Comparison of ENCODE assay signal across 10 mouse cellular contexts in the genomic region with DNA sequence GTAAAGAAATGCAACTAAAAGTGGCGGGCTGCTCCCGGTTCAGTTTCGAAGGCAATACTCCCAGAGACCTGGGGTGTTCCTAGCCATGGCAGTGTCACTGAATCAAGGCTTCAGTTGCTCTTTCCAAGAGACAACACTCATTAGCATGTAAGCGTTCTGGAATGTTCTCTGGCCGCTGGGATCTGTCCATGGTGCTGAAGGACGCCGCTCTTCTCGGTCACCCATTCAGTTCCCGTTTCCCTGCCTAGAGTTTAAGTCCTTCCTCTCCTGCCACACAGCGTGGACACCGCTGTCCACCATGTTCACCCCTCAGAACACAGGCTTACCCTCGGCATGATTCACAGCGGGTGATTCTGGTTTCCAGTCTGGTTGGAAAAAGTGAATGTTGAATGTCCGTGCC.
A peak's percentile ranks its signal among the peaks of the same experiment; 100 is the strongest.
DNase-seq lines count a peak whose midpoint lies in the region; ATAC-seq and TF ChIP-seq lines count a peak whose summit lies in the region.
"Had no signal": no experiment of that assay in that cellular context is flagged by ENCODE, and none has a peak within 500 bp of the region (broad histone marks: within the 10 kb centered on the region; RNA-seq: fewer than 3 reads in every experiment).

No protein-coding gene starts in this region.

- no peaks in the 10 kb centered on the region for H3K27me3 ChIP-seq in liver, postnatal 0 days (ENCODE audit: insufficient read depth, low read length)
- no peaks in the 10 kb centered on the region for H3K27me3 ChIP-seq in stomach, embryonic 15.5 days (replicated peaks)
- H3K27me3 ChIP-seq: embryonic facial prominence, embryonic 13.5 days; megakaryocyte, embryonic 14.5 days had no signal

- no peak overlapping the region for H3K4me2 ChIP-seq in liver, postnatal 0 days (ENCODE audit: low read depth, low read length)
- no peak overlapping the region for H3K4me2 ChIP-seq in stomach, embryonic 15.5 days
- H3K4me2 ChIP-seq: embryonic facial prominence, embryonic 13.5 days had no signal

- H3K9me3 ChIP-seq in liver, postnatal 0 days (ENCODE audit: low read length) = no peaks in the 10 kb centered on the region
- H3K9me3 ChIP-seq in stomach, embryonic 15.5 days = no peaks in the 10 kb centered on the region
- H3K9me3 ChIP-seq: embryonic facial prominence, embryonic 13.5 days had no signal

- ATAC-seq in liver, postnatal 0 days = no peak
- peak; percentile 50; the same call in 1 of the 2 replicates for ATAC-seq in stomach, embryonic 15.5 days (ENCODE audit: insufficient read depth, low FRiP score, low read depth)

- 52% methylated on average over 14 of the region's 14 CpGs for WGBS in liver, postnatal 0 days (ENCODE audit: insufficient replicate concordance)
- 49% methylated on average over 14 of the region's 14 CpGs for WGBS in stomach, embryonic 15.5 days

- H3K4me1 ChIP-seq in liver, postnatal 0 days (ENCODE audit: insufficient read depth) = no peaks in the 10 kb centered on the region
- H3K4me1 ChIP-seq in stomach, embryonic 15.5 days = no peaks in the 10 kb centered on the region
- H3K4me1 ChIP-seq: embryonic facial prominence, embryonic 13.5 days had no signal

- no peaks in the 10 kb centered on the region for H3K36me3 ChIP-seq in liver, postnatal 0 days (replicated peaks; ENCODE audit: insufficient read depth, low read length)
- H3K36me3 ChIP-seq in stomach, embryonic 15.5 days = no peaks in the 10 kb centered on the region
- H3K36me3 ChIP-seq: embryonic facial prominence, embryonic 13.5 days had no signal

- no peak for TF ChIP-seq CTCF in liver, postnatal 0 days (IDR thresholded peaks at IDR 0.05; ENCODE audit: low read depth)

- H3K4me3 ChIP-seq in liver, postnatal 0 days (ENCODE audit: low read depth, low read length) = no peak overlapping the region
- H3K4me3 ChIP-seq in stomach, embryonic 15.5 days (replicated peaks) = no peak overlapping the region
- H3K4me3 ChIP-seq: embryonic facial prominence, embryonic 13.5 days; megakaryocyte, embryonic 14.5 days had no signal

- DNase-seq in spleen, postnatal 10 days (ENCODE audit: low spot score in 2 of 2) = peak; percentile 11 to 58
- no peak for DNase-seq in spleen, postnatal 36 days (ENCODE audit: low spot score in 2 of 2)
- peak; percentile 28 for DNase-seq in c-Kit-positive CD71-positive TER-119-positive erythroid progenitor cells, embryonic 14.5 days (ENCODE audit: low spot score)
- peak; percentile 87 for DNase-seq in heart, postnatal 4 days
- peak; percentile 74 for DNase-seq in liver, postnatal 0 days
- DNase-seq in cerebellum, postnatal 36 days = no peak
- no peak for DNase-seq in frontal cortex, postnatal 14 days (ENCODE audit: low spot score in 2 of 2)

- no peak overlapping the region for H3K9ac ChIP-seq in liver, postnatal 0 days (replicated peaks)
- H3K9ac ChIP-seq in stomach, embryonic 15.5 days = no peak overlapping the region
- H3K9ac ChIP-seq: embryonic facial prominence, embryonic 13.5 days had no signal

- no peak for TF ChIP-seq EP300 in liver, postnatal 0 days (IDR thresholded peaks at IDR 0.05; ENCODE audit: low read depth)

- H3K27ac ChIP-seq in liver, postnatal 0 days (ENCODE audit: low read depth) = no peak overlapping the region
- H3K27ac ChIP-seq in stomach, embryonic 15.5 days = no peak overlapping the region
- H3K27ac ChIP-seq: embryonic facial prominence, embryonic 13.5 days had no signal

Comparison
In these comparisons a context has a peak if more than half of its experiments do, and no peak if none do; other contexts are left out.
1. DNase-seq: peak in spleen, postnatal 10 days (2 of 2), c-Kit-positive CD71-positive TER-119-positive erythroid progenitor cells, embryonic 14.5 days (single experiment), heart, postnatal 4 days (single experiment) and liver, postnatal 0 days (single experiment); none in spleen, postnatal 36 days (0 of 2), cerebellum, postnatal 36 days (0 of 2) and frontal cortex, postnatal 14 days (0 of 2).